Mouse (Mus musculus): ENCODE results near the gene Fbxl15.

DNA sequence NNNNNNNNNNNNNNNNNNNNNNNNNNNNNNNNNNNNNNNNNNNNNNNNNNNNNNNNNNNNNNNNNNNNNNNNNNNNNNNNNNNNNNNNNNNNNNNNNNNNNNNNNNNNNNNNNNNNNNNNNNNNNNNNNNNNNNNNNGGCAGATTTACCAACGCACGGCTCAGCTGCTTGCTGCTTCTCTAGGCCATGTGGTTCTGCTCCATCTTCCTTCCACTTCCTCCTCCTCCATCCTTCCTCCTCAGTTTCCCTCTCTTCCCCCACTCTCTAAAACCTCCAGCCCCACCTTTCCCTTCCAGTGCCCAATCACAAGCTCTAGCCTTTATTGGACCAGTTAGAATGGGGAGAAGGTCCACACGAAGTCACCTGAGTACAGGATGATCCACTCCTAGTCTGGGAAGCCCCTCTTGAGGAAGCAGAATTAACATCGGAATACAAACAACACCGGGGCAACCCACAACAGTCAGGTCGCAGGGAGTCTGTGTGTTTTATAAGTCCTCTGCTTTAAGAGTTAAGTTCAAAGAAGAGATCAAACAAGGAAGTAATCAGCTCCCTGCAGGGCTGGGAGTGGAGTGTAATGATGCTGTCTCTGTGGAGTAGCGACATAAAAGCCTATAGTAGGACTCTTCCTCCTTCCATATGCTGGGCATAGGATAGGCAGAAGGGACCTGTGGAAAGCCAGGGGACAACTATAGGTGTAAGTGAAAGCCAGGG lies 16.9 kb downstream of the Fbxl15 start:
- no peak for TF ChIP-seq EP300 (optimal IDR thresholded peaks at IDR 0.05)
- TF ChIP-seq CTCF (IDR thresholded peaks at IDR 0.05; ENCODE audit: low read depth) = no peak

Measured in stomach, postnatal 0 days (tissue).